Mouse (Mus musculus) thymus, postnatal 14 days (tissue): Measurements from ENCODE around the gene Ppp1r9b.

Source experiments
- DNase-seq: peaks from one replicate; pipeline ENCODE4 v3.0.0; 2021

Ppp1r9b gene

GRCm38 (mm10) chr11:94978178-94978915, 12.5 kb upstream of the Ppp1r9b start:
- peak; percentile 24 for DNase-seq

- DNase-seq: peak; percentile 95
Observed at GRCm38 (mm10) chr11:94978947-94979346, 11.9 kb upstream of the Ppp1r9b start.

DNA sequence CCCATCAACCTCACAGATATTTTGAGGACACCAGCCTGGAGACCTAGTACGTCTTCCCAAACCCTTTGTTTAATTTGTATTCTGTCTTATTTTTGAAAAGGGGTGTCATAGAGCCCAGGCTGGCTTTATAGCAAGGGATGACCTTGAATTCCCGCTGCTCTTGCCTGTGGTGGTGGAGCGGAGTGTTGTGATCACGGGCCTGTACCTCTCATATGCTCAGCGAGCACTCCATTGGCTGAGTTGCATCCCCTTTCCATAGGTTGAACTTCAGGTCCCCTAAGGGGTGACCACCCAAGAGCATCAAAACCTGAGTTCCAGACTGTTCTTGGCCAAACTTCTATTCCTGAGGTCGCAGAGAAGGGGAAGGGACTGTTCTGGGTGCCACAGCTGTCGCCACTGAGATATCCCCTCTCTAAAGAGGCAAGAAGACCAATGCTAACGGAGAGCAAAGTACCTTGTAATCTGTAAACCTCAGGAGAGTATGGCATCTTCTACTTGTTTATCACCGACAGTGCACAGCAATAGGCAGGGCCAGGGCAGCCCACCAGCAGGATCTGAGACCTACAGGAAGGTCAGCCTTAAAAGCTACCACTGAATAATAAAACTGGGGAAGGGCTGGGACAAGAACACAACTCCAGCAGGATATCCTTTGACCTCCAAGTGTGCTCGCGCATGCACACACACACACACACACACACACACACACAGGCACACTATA, 11.2 kb upstream of the Ppp1r9b start:
- DNase-seq: peak; percentile 10

DNA sequence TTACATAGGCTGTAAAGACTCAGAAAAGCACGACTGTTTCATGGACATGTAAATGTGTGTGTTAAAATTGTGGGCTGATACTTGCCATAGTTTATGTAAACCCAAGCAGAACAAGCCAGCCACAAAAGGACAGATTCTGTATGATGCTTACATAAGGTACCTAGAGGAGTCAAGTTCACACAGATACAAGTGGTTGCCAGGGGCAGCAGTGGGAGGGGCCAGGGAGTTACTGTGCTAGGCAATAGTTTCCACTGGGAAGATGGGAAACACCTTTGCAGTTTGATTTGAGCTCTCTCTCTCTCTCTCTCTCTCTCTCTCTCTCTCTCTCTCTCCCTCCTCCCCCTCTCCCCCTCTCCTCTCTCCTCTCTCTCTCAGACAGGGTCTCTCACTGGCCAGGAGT, 5.7 kb upstream of the Ppp1r9b start:
- peak; percentile 26 for DNase-seq

- DNase-seq: no peak
Observed at GRCm38 (mm10) chr11:94985822-94986221, 5.0 kb upstream of the Ppp1r9b start.

DNA sequence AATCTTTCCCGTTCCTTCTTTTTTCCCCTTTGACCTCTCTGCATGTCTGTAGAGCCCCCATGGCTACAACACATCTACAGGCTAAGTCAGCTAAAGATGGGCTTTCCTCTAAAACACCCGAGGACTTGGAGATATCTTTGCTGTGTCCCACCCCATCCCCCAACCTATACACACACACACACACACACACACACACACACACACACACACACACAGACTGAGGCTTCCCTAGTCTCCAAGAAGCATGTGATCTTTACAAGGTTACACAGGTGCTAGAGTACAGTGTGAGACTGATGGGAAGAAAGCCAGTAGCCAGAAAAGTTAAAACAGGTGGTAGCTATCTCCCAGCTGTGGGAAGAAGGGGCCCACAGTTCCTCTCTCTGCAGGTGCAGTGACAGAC, 4.4 kb upstream of the Ppp1r9b start:
- DNase-seq: peak; percentile 60

- peak; percentile 19 for DNase-seq
Observed at GRCm38 (mm10) chr11:94987341-94987740, 3.5 kb upstream of the Ppp1r9b start.

GRCm38 (mm10) chr11:94987851-94988250, 3.0 kb upstream of the Ppp1r9b start:
- peak; percentile 12 for DNase-seq

GRCm38 (mm10) chr11:94988780-94989561, 1.9 kb upstream of the Ppp1r9b start:
- DNase-seq: peak; percentile 40

- DNase-seq: peak; percentile 87
Observed at GRCm38 (mm10) chr11:94989562-94990017, 1.2 kb upstream of the Ppp1r9b start.

DNA sequence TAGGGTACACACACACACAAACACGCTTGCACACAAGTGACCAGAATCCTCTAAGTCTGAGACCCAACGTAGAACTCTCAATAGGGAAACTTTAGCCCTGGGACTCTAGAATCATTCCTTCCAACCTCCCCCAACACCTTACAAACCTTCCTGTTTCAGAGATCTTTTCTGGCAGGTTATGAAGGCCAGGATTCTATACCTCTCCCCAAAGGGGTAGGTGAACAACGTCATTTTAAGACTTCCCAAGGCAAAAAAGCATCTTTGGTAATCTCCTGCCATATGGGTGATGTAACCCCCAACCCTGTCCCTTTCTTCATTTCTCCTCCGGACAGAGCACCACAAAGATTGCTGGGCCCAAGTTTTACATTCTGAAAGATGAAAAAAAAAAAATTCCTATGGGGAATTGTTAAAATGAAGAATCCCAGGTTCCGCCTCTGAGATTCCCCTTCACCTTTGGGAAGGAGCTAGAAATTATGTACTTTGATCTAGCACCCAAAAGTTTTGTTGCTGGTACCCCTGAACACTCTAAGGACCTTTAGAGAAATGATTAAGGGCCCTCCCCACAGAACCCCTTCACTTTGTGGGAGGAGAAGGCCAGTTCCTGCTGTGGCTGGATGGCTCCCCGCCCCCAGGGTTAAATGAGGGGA, 610 bp upstream of the Ppp1r9b start:
- peak; percentile 9 for DNase-seq

DNA sequence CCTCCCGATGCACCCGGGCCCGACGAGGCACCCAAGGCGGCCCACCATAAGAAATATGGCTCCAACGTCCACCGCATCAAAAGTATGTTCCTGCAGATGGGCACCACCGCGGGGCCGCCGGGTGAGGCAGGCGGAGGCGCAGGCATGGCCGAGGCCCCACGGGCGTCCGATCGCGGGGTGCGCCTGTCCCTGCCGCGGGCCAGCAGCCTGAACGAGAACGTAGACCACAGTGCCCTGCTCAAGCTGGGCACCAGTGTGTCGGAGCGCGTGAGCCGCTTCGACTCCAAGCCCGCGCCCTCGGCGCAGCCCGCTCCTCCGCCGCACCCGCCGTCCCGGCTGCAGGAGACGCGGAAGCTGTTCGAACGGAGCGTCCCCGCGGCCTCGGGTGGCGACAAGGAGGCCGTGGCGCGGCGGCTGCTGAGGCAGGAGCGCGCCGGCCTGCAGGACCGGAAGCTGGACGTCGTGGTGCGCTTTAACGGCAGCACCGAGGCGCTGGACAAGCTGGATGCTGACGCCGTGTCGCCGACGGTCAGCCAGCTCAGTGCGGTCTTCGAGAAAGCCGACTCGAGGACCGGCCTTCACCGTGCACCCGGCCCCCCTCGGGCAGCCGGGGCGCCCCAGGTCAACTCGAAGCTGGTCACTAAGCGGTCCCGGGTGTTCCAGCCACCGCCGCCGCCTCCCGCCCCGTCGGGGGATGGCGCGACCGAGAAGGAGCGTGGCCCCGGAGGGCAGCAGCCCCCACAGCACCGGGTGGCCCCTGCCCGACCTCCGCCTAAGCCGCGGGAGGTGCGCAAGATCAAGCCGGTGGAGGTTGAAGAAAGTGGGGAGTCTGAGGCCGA, 1.0 kb downstream of the Ppp1r9b start:
- DNase-seq: peak; percentile 76

- no peak for DNase-seq
Observed at GRCm38 (mm10) chr11:94992480-94992753, 1.6 kb downstream of the Ppp1r9b start.

- peak; percentile 73 for DNase-seq
Observed at GRCm38 (mm10) chr11:94992754-94993606, 2.1 kb downstream of the Ppp1r9b start.

DNA sequence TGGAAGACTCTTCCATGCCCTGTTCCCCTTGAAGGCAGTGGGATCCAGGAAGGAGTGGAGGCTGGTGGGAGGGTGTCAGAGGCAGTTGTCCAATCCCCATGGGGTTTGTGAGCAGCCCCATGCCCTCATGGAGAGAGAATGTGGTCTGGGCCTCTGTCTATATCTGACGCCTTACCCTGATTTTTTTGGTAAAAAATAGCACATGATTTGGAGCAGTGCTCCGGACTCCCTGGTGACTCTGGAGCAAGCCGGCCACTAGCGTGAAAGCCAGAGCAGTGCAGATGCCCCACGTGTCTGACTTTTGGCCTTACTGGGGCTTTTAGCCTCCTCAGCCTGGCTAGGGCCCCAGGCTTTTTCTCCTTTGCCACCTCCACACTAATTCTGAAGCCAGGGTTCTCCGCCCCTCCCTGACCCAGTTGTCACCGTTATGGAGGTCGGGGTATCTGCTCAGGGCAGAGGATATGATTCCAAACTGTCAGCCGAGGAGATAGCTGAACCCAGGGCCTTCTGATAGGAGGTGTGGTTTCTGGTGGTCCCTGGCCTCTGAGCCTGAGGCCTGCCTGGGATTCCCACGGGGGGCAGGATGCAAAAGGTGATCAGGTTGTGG, 3.5 kb downstream of the Ppp1r9b start:
- DNase-seq: peak; percentile 18

- DNase-seq: peak; percentile 32
Observed at GRCm38 (mm10) chr11:94994947-94995772, 4.3 kb downstream of the Ppp1r9b start.

- DNase-seq: no peak
Observed at GRCm38 (mm10) chr11:94996101-94996500, 5.3 kb downstream of the Ppp1r9b start.

DNA sequence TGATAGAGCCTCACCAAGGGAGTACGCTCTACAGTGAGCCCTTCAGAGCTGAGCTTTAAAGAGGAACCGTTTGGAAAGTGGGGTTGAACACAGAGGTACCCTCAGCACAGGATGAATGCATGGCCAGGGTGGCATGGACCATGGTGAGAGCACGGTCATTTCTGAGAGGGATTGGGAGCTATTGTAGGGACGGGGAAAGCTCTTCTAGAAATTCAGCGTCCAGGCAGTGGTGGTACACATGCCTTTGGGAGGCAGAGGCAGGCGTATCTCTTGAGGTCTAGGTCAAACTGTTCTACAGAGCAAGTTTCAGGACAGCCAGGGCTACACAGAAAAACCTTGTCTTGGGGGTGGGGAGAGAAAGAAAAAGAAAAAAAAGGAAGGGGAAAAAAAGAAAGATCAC, 6.1 kb downstream of the Ppp1r9b start:
- DNase-seq: peak; percentile 23

DNA sequence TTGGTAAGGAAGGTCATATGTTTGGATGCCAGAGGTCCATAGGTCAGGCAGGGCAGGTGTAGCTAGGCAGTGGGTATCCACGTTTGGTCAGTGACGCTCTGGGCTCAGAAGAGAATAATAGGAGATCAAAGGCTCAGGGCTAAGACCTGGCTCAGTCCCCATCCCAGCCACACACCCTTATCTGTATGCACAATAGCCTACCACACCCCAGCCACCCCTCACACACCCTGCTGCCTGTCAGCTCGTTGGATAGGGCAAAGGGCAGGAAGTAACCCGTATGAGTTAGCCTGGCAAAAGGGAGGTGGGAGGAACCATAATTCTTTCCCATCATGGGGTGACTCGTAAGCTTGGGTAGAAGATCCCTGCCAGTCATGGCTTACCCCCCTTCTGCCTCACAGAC, 6.8 kb downstream of the Ppp1r9b start:
- DNase-seq: no peak

- peak; percentile 98 for DNase-seq
Observed at GRCm38 (mm10) chr11:94998041-94998531, 7.3 kb downstream of the Ppp1r9b start.
